8 mouse cellular contexts compared by ENCODE assay signal in genomic region chr13:98298833-98299758, GRCm38 (mm10). TPM values are rescaled to one million over a fixed set of nuclear protein-coding genes. Genes with fewer than 3 reads are reported as not detected.
A peak's percentile ranks its signal among the peaks of the same experiment; 100 is the strongest.
DNase-seq lines count a peak whose midpoint lies in the region; ATAC-seq lines count a peak whose summit lies in the region.

No protein-coding gene starts in this region.

- peak overlapping the region; percentile 35 for H3K4me2 ChIP-seq in hindbrain, embryonic 13.5 days

- H3K9ac ChIP-seq in hindbrain, embryonic 13.5 days: no peak overlapping the region

- DNase-seq in NIH3T3 (ENCODE audit: low read depth): peak; percentile 92
- peak; percentile 76 for DNase-seq in cerebellum, adult 9-10 months
- DNase-seq in frontal cortex, adult 2 months (ENCODE audit: extremely low spot score in 1 of 2, low spot score in 1 of 2): peak; percentile 58 to 89
- peak; percentile 77 to 83 for DNase-seq in layer of hippocampus, postnatal 14 days (ENCODE audit: low spot score in 2 of 2)
- DNase-seq in lung, postnatal 36 days: peak; percentile 83
- DNase-seq in retina, postnatal 7 days (ENCODE audit: low read depth, low spot score): peak; percentile 86
- DNase-seq in urinary bladder, postnatal 14 days (ENCODE audit: low spot score): peak; percentile 79

- ATAC-seq in hindbrain, embryonic 13.5 days (ENCODE audit: low FRiP score): peak; percentile 80

- 0 out of 2 replicates have a peak, but pooled peaks cover 3% of the 10 kb centered on the region for H3K4me1 ChIP-seq in hindbrain, embryonic 13.5 days (replicated peaks)

- H3K27me3 ChIP-seq in hindbrain, embryonic 13.5 days: no peaks in the 10 kb centered on the region

- H3K9me3 ChIP-seq in hindbrain, embryonic 13.5 days: no peaks in the 10 kb centered on the region

- no peaks in the 10 kb centered on the region for H3K36me3 ChIP-seq in hindbrain, embryonic 13.5 days

- WGBS in hindbrain, embryonic 13.5 days: 53% methylated on average over 21 of the region's 21 CpGs

- peak overlapping the region; percentile 48; the same call in 1 of the 2 replicates for H3K27ac ChIP-seq in hindbrain, embryonic 13.5 days

- H3K4me3 ChIP-seq in hindbrain, embryonic 13.5 days: 0 out of 2 replicates have a peak overlapping the region, but pooled peaks have one; percentile 8

RNA-seq across cellular contexts. Expression of gene Btf3, which starts 17.7 kb away (rescaled TPM):
- 302 and 345 TPM in 2 replicates for polyA plus RNA-seq in frontal cortex, adult 2 months (2012; rRNA removed)
- 585 and 615 TPM in 2 replicates for polyA plus RNA-seq in hindbrain, embryonic 13.5 days (2015; fragmentation: Nextera tagmentation; extraction: Ambion mirVana)
- total RNA-seq in layer of hippocampus, postnatal 14 days (2021): 100 to 1,000 TPM; 209 to 232 TPM

RNA-seq across cellular contexts. Expression of gene Gm21976, which starts 19.4 kb away (rescaled TPM):
- polyA plus RNA-seq in frontal cortex, adult 2 months (2012; rRNA removed): not detected in 2 replicates
- not detected in 2 replicates for polyA plus RNA-seq in hindbrain, embryonic 13.5 days (2015; fragmentation: Nextera tagmentation; extraction: Ambion mirVana)
- total RNA-seq in layer of hippocampus, postnatal 14 days (2021): not detected

RNA-seq across cellular contexts. Expression of gene Ankra2, which starts 36.2 kb away (rescaled TPM):
- 55.8 and 61.4 TPM in 2 replicates for polyA plus RNA-seq in frontal cortex, adult 2 months (2012; rRNA removed)
- polyA plus RNA-seq in hindbrain, embryonic 13.5 days (2015; fragmentation: Nextera tagmentation; extraction: Ambion mirVana): 62.0 and 62.3 TPM in 2 replicates
- total RNA-seq in layer of hippocampus, postnatal 14 days (2021): 10 to 100 TPM; 48.6 to 49.0 TPM

RNA-seq across cellular contexts. Expression of gene Utp15, which starts 36.3 kb away (rescaled TPM):
- polyA plus RNA-seq in frontal cortex, adult 2 months (2012; rRNA removed): 21.1 and 22.4 TPM in 2 replicates
- 27.3 and 28.2 TPM in 2 replicates for polyA plus RNA-seq in hindbrain, embryonic 13.5 days (2015; fragmentation: Nextera tagmentation; extraction: Ambion mirVana)
- 10 to 100 TPM; 17.8 to 19.2 TPM for total RNA-seq in layer of hippocampus, postnatal 14 days (2021)

RNA-seq across cellular contexts. Expression of gene Foxd1, which starts 54.9 kb away (rescaled TPM):
- 0.84 and 1.2 TPM in 2 replicates for polyA plus RNA-seq in frontal cortex, adult 2 months (2012; rRNA removed)
- 0.79 and 1.1 TPM in 2 replicates for polyA plus RNA-seq in hindbrain, embryonic 13.5 days (2015; fragmentation: Nextera tagmentation; extraction: Ambion mirVana)
- 1 to 10 TPM; 1.1 to 1.4 TPM for total RNA-seq in layer of hippocampus, postnatal 14 days (2021)

Comparison
In these comparisons a context has a peak if more than half of its experiments do, and no peak if none do; other contexts are left out.
1. Peak in every context shown above with its lines: DNase-seq, ATAC-seq, H3K4me3 ChIP-seq and H3K27ac ChIP-seq.